Mouse (Mus musculus): ENCODE measurements around the gene Olfr839-ps1.

The Olfr839-ps1 gene

GRCm38 (mm10) chr9:19177212-19177611, at the start of gene Olfr839-ps1:
Olfr839-ps1 (minus strand) TSS chr9:19177312.
- DNase-seq (ENCODE audit: low read depth, low spot score) = no peak

- DNase-seq (ENCODE audit: low read depth, low spot score) = no peak
Measured at GRCm38 (mm10) chr9:19136017-19136416, 41.1 kb downstream of the Olfr839-ps1 start, which contains the start of gene Olfr837. Olfr837 (plus strand) TSS chr9:19136317.

GRCm38 (mm10) chr9:19120082-19120481, 57.0 kb downstream of the Olfr839-ps1 start, which contains the start of gene Olfr836:
Olfr836 (plus strand) TSS chr9:19120382.
- no peak for DNase-seq (ENCODE audit: low read depth, low spot score)

Data from brain, adult 2 months (tissue).